Mouse (Mus musculus) small intestine, adult 2 months (tissue): ENCODE measurements around the gene Map1lc3a.

Experiments
- CTCF ChIP-seq: fragments of 200-500 bp; IDR thresholded peaks from 2 replicates; pipeline ENCODE4 v1.5.1; 2012; ENCODE audit warnings: low read depth, mild to moderate bottlenecking, control low read depth, inconsistent platforms, low read length, moderate library complexity, mixed read lengths; ENCODE audit not compliant: insufficient replicate concordance, insufficient read length; ENCODE audit errors: extremely low read depth
- POLR2A ChIP-seq: fragments of 200-500 bp; IDR thresholded peaks from 2 replicates; pipeline ENCODE4 v1.6.1; 2012; ENCODE audit warnings: low read depth, mild to moderate bottlenecking, control low read depth, inconsistent platforms, low read length, moderate library complexity

- TF ChIP-seq CTCF: no peak
- no peak for TF ChIP-seq POLR2A
These were observed 9.2 kb upstream of the Map1lc3a start for GRCm38 (mm10) chr2:155266896-155267295.
